Mouse (Mus musculus) left cerebral cortex, postnatal 14 days (tissue): ENCODE results near the gene Arhgef15. TPM values are rescaled to one million over a fixed set of nuclear protein-coding genes. Genes with fewer than 3 reads are reported as not detected.
A peak's percentile ranks its signal among the peaks of the same experiment; 100 is the strongest.

Experiments
- DNase-seq, 2 experiments: peaks; one replicate each; pipeline ENCODE4 v3.0.0; 2021 to 2022; ENCODE audit warnings: low spot score in 2 of 2, mixed read lengths in 1 of 2
- intact Hi-C: fragments of 180-260 bp; cut with DNase I; formaldehyde crosslinking; loops from one replicate; pipeline ENCODE4 v1.15.1; 2025
- microRNA-seq, 2 experiments: library from miRNA; unstranded; fragments of <30 nt; microRNA quantifications; one replicate each; pipeline ENCODE4 v1.2.0; 2022
- total RNA-seq, 2 experiments: library from RNA; stranded (reverse); gene quantifications; 2 replicates each; pipeline ENCODE4 v1.2.3; 2021

Arhgef15 gene
- total RNA-seq, 2 experiments from 2014 or later: 20.9 to 22.6 TPM

GRCm38 (mm10) chr11:68902047-68902364, 55.3 kb downstream of the Arhgef15 start:
- no peak for DNase-seq
- intact Hi-C loops: loop anchor here (5.0 kb wide), 1 partner anchor 65 kb away; the partner anchor contains the start of gene Slc25a35

GRCm38 (mm10) chr11:68901351-68902046, 55.8 kb downstream of the Arhgef15 start, which contains the start of gene Rpl26:
TSS of gene Rpl26 (plus strand) at chr11:68901583.
- intact Hi-C loops: loop anchor here (5.0 kb wide), 1 partner anchor 66 kb away; the partner anchor contains the start of gene Slc25a35
- peak; percentile 99 for DNase-seq

- DNase-seq: no peak
- intact Hi-C loops: loop anchor here (5.0 kb wide), 1 partner anchor 67 kb away; the partner anchor contains the start of gene Slc25a35
Observed at GRCm38 (mm10) chr11:68900519-68901350, 56.5 kb downstream of the Arhgef15 start.

- intact Hi-C loops: loop anchor here (5.0 kb wide), 1 partner anchor 67 kb away; the partner anchor contains the start of gene Slc25a35
- DNase-seq: no peak
Observed at GRCm38 (mm10) chr11:68899815-68900214, 57.5 kb downstream of the Arhgef15 start.

GRCm38 (mm10) chr11:68898790-68899189, 58.5 kb downstream of the Arhgef15 start:
- intact Hi-C loops: no loop called here
- DNase-seq: no peak

- DNase-seq: no peak
- intact Hi-C loops: no loop called here
Observed at GRCm38 (mm10) chr11:68897838-68898237, 59.4 kb downstream of the Arhgef15 start.

GRCm38 (mm10) chr11:68897120-68897519, 60.2 kb downstream of the Arhgef15 start:
- peak in 1 of 2 experiments; percentile 34 for DNase-seq
- intact Hi-C loops: no loop called here

GRCm38 (mm10) chr11:68896247-68896646, 61.0 kb downstream of the Arhgef15 start:
- intact Hi-C loops: no loop called here
- DNase-seq: no peak

GRCm38 (mm10) chr11:68893911-68894464, 63.3 kb downstream of the Arhgef15 start:
- intact Hi-C loops: no loop called here
- no peak for DNase-seq

Small RNA genes lying within 50 kb of the gene (microRNA-seq; reads per million reads assigned to microRNA genes)
- 0.26 to 1.3 reads per million in 2 experiments for gene Mir3062

Other genes with a start within 250 kb of the Arhgef15 start
- gene Ndel1, start 85.6 kb downstream of the Arhgef15 start, total RNA-seq: 10 to 100 TPM; 96.7 to 99.5 TPM
- not detected for gene Rnf222, start 68.9 kb downstream of the Arhgef15 start, total RNA-seq
- 100 to 1,000 TPM; 597 to 631 TPM for gene Rpl26, start 55.9 kb downstream of the Arhgef15 start, total RNA-seq
- gene Odf4, start 30.4 kb downstream of the Arhgef15 start, total RNA-seq: under 1 TPM in 1 of 2 experiments, not detected in 1; 0.88 TPM
- gene Slc25a35, start 10.7 kb upstream of the Arhgef15 start, total RNA-seq: 1 to 10 TPM; 4.8 to 5.4 TPM
- 10 to 100 TPM; 14.6 to 17.2 TPM for gene Rangrf, start 17.7 kb upstream of the Arhgef15 start, total RNA-seq
- 10 to 100 TPM; 19.6 to 23.5 TPM for gene Pfas, start 51.0 kb upstream of the Arhgef15 start, total RNA-seq
- gene Ctc1, start 58.4 kb upstream of the Arhgef15 start, total RNA-seq: 10 to 100 TPM; 39.1 to 40.5 TPM
- 1 to 10 TPM in 1 of 2 experiments, under 1 TPM in 1; 0.86 to 1.2 TPM for gene Aurkb, start 88.2 kb upstream of the Arhgef15 start, total RNA-seq
- 10 to 100 TPM; 26.1 to 29.2 TPM for gene Borcs6, start 102.2 kb upstream of the Arhgef15 start, total RNA-seq
- 10 to 100 TPM; 14.2 to 16.9 TPM for gene Tmem107, start 113.3 kb upstream of the Arhgef15 start, total RNA-seq
- 1,000 to 10,000 TPM; 1,220 to 1,271 TPM for gene Vamp2, start 131.0 kb upstream of the Arhgef15 start, total RNA-seq
- gene Per1, start 137.7 kb upstream of the Arhgef15 start, total RNA-seq: 100 to 1,000 TPM in 1 of 2 experiments, 10 to 100 TPM in 1; 90.4 to 112 TPM
- gene Hes7, start 162.9 kb upstream of the Arhgef15 start, total RNA-seq: under 1 TPM; 0.55 to 0.70 TPM
- gene 9130213A22Rik, start 165.1 kb upstream of the Arhgef15 start, total RNA-seq: under 1 TPM; 0.27 to 0.51 TPM
- 1 to 10 TPM; 3.7 to 5.7 TPM for gene Aloxe3, start 168.4 kb upstream of the Arhgef15 start, total RNA-seq
- 1 to 10 TPM; 1.5 to 1.9 TPM for gene Alox12b, start 199.5 kb upstream of the Arhgef15 start, total RNA-seq
- 1 to 10 TPM; 3.7 to 4.1 TPM for gene Alox8, start 240.4 kb upstream of the Arhgef15 start, total RNA-seq